Mouse (Mus musculus) inflammation-experienced regulatory T-cells, adult 6 months (primary cell): ENCODE data around the gene Pced1b. TPM values are rescaled to one million over a fixed set of nuclear protein-coding genes. Genes with fewer than 3 reads are reported as not detected.

Experiments used
- polyA plus RNA-seq, 3 experiments: library from polyadenylated mRNA; unstranded; fragments of 100-300 nt; shearing (Covaris generic); gene quantifications; one replicate each; pipeline ENCODE4 v1.2.1; 2017

The Pced1b gene
- polyA plus RNA-seq, 3 experiments from 2014 or later: 53.0 to 66.8 (median 60.2) TPM

Other genes with a start within 250 kb of the Pced1b start
- not detected for gene Slc38a4, start 191.2 kb upstream of the Pced1b start, polyA plus RNA-seq
- gene Amigo2, start 180 bp downstream of the Pced1b start, polyA plus RNA-seq: 1 to 10 TPM in 2 of 3 experiments, not detected in 1; 1.2 to 1.5 TPM